Mouse (Mus musculus) retina, adult 2 months (tissue): Measurements from ENCODE around the gene Tbx2.

Source experiments
- DNase-seq: peaks from one replicate; pipeline ENCODE4 v3.0.0-alpha.2; 2012; ENCODE audit warnings: low read depth, low spot score

Gene Tbx2

DNA sequence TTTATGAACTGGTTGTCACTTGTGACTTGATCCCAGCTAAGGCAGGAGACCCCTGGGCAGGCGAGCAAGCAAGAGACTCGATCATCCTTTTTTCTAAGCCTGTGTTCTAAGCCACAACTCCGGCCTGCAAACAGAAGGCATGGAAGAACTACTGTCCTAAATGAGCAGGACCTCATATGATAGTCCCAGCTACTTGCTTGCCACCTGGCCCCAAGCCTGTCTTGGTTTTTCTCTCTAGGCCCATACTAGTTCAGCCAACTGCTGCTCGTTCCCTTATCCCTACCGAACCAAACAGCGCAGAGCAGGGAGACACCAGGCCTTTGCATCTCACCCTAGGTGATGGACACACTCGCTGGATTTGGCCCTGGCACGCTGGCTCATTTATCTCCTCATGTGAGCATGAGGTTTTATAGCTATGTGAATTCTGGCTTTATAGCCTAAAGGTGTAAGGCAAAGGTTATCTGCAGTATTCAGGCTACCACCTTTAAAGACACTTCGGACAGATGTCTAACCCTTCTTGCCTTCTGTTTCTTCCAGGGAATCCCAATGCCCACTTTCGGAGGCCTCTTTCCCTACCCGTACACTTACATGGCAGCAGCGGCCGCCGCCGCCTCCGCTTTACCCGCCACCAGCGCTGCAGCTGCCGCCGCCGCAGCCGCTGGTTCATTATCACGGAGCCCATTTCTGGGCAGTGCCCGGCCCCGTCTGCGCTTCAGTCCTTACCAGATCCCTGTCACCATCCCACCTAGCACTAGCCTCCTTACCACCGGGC, 7.9 kb downstream of the Tbx2 start:
- no peak for DNase-seq

DNA sequence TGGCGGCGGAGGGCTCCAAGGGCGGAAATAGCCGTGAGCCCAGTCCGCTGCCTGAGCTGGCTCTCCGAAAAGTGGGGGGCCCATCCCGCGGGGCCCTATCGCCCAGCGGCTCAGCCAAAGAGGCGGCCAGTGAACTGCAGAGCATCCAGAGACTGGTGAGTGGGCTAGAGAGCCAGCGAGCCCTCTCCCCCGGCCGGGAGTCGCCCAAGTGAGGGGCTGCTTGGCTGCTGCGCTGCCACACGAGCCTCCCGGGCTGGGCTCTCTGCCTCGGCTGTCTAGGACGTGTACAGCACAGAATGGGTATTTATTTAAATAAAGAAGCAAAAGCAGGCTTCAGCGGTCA, 8.4 kb downstream of the Tbx2 start:
- no peak for DNase-seq

DNA sequence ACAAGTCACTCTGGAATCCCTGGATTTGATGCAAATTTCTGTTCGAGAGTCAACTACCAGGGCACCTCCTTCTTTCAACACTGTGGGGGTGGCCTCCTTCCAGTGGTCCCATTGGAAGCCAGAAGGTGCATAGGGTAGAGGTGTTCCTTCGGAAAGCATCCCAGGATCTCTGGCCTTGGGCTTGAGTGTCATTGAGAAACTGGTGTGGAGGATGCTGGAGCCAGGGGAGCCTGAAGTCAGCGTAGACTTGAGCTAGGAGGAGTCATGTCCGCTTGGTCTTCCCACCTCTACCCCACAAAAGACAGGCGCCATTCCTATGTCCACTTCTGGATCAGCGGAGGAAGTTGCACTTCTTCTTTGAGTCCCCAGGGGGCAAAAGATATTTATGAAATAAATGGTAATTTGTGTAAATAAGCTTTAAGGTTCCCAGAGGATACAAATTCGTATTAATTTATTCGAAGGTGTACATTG, 8.9 kb downstream of the Tbx2 start:
- DNase-seq: no peak

DNA sequence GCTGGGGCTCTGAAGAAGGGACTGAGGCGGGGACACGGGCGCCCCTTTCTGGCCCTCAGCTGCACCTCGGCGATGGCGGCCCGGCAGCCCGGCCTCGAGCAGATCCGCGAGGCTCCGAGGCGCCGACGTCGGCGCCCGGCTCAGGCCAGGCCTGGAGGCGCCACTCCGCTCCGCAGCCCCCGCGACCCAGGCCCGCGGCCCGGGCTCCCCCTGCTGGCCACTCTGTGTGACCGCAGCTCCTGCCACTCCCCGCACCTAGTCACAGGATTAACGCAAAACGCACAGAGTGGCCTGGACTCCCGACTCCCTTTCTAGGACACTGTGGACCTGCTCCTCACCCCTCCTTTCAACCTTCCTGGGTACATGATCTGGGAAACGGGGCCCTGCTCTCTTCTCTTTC, 9.6 kb downstream of the Tbx2 start:
- no peak for DNase-seq

DNA sequence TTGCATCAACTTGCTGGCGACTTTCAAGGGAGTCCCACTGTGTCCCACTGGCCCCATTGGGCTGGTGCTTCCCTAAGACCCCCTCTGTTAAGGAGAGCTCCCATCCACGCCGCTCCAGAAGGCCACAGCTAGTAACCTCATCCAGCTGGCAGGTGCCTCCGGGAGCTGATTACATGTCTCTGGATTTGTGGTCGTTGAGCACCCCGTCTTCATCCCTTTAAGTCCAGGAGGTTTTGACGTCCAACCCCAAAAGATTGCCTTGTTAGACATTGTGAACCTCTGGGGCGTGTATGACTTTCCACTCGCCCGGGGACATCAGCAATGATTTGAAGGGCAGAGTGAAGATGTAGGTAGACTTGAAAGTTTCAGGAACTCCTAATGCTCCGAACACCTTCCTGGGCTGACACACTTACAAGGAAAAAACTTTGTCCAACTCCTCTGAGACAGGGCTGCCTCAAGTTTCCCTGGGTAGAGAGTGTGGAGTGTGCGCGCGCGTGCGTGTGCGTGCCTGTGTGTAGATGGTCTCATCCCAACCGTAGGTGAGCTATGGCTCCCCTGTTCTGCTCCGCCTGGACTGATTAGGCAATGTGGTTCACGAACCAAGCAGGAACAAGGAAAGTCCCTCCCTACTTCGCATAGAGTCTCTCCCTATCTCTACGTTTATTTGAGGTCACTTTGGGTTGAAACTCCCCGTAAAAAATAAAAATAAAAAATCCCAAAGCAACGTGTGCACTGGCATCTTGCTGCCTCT, 10.4 kb downstream of the Tbx2 start:
- no peak for DNase-seq

DNA sequence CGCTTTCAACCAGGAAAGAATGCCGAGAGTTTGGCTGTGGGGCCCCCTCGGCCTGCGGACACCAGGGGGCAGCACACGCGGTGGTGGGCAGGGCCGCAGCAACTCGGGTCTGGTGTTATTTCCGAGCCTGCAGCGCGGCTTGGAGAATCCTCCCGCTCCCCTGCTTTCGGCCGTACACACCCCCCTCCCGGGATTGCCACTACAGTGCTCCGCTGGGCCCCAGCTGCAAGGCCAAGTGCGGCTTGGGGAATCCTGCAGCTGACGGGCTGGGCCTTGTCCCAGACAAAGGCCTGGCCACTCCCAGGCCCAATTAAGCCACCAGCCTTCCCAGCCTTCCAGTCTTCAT, 11.0 kb downstream of the Tbx2 start:
- no peak for DNase-seq

DNA sequence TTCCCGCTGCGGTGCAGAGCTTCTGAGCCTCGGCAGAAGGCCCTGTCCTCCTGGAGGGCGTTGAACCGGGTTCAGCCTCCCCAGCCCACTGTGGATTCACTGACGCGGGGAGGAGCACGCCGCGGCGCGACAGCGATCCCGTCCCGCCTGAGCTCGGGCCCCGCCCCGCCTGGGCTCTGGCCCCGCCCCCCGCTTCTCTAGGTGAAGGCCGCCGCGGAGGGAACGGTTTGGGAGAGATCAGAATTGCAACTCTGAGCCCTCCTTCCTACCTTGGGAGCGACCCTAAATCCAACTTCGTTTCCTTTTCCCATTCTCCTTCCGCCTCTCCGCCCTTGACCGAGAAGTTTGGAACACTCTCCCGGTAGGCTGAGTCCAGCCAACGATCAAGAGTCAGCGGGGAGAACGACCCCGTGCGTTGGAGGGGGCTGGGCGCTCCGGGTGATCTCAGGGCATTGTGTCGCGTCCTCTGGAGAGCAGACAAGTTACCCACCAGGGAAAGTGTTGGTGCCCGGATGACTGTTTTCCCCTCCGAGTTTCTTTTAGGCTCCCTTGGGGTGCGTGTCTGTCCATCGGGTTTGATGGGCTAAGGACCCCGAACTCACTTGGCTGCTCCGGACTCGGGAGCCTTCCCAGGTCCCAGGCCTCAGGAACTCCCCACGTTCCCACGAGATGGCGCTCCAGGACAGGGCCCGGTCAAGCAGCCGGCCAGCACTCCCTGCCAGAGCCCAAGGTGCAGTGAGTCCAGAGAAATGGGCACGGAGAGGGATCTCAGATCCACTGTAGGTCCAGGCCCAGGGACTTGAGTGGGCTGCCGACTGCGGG, 12.0 kb downstream of the Tbx2 start:
- DNase-seq: no peak

DNA sequence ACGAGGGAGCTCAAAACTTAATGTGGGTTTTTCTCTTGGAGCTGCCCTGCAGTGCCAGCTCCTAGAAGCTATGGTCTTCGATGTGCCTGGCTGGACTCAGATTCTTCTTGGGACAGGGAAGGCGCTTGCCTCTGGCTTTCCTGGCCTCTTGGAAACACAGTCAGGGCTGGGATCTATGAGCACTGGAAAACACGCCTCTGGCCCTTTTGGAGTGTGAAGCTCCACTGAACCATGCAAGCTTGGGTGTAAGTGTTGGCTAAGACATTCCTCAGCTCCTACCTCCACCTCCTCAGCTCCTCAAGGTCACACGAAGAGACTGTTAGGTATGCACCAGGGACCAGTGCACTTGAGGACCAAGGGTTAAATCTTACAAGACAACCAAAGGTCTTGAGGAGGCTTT, 12.6 kb downstream of the Tbx2 start:
- no peak for DNase-seq

DNA sequence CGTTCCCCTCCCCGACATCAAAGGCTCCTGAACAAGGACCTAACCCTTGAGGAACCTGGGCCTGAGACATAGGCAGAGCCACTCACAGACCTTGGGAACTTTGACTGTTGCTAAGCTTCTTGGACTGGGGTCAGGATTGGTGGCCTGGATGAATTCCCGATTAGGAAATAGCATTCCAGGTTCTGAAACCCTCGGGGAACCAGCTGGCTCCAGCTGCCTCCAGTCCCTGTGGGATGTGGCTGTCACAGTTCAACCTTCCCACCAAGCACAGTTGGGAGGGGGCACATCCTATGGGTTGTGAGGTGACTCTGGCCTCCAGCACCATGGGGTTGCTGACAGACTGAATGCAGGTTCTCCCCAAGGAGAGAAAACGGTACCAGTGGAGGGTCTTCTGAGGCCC, 13.6 kb downstream of the Tbx2 start:
- DNase-seq: no peak

DNA sequence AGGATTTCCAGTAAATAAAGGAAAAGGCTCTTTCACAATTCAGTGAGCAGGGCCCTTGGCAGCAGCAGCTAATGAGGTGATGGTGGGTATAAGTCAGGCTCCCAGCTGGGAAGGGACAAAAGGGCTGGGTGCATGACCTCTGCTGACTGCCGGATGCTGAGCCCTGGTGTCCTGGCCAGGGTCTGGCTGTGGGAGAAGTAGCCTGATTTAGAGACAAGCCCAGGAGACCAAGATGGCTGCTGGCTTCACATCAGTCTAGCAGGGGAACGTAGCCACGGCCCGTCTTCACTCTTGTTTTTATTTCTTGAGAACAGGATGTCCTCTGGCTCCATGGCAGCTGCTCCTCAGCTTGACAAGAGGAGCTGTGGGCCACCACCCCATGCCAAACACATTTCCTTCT, 14.2 kb downstream of the Tbx2 start:
- no peak for DNase-seq

DNA sequence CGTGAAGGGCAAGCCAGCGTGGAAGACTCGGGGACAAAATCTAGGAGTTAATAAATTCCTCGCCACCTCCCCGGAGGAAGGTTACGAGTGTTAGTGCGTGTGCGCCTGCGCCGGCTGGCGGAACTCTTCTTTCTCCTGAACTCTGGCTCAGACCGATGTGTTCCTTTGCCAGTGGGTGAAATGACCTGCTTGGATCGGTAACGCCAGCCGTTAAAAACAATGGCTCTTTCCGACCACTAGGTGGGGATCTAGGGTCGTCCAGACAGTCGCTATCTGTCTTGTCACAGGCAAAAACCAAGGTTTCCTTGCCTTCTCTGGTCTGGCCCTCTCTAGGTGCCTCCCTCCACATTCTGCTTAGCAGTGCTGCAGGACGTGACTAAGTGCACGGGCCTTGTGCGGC, 16.7 kb downstream of the Tbx2 start:
- peak; percentile 62 for DNase-seq

DNA sequence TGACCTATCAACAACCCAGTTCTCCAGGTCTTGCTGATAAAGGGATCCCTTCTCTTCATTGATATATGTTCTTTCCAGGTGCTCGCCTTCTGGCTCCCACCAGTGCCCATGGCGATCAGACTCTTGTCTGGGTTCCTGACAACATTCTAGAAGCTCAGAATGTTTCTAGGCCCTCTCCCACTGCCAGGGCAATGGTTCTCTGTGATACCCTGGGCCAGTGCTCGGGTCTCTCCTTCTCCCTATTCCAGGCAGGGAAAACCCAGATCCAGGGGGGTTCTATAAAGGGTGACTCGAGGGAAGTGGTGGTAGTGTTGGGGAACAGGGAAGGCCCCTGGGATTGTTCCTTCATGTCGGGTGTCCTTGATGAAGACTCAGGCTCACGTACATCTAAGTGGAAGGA, 17.9 kb downstream of the Tbx2 start, which contains the start of gene Gm11444:
Gene Gm11444, minus strand, starts transcription at position 101 of the 400 bp plus-strand sequence.
- DNase-seq: no peak

DNA sequence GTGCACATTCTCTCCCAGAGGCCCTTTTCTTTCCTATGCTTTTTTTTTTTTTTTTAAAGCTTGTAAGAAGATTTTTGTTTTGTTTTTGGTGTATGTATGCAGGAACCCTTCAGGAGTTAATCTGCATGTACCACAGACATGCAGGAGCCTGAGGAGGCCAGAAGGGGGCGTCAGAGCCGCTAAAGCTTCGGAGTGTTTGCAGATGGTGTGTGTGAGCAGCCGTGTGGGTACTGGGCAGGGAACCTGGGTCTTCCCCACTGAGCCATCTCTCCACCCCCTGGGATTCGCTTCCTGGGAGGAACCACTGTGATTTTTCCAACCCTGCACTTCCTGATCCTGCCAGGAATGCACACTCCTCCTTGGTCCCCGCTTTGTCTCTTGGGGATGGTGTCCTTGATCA, 18.4 kb downstream of the Tbx2 start:
- no peak for DNase-seq

DNA sequence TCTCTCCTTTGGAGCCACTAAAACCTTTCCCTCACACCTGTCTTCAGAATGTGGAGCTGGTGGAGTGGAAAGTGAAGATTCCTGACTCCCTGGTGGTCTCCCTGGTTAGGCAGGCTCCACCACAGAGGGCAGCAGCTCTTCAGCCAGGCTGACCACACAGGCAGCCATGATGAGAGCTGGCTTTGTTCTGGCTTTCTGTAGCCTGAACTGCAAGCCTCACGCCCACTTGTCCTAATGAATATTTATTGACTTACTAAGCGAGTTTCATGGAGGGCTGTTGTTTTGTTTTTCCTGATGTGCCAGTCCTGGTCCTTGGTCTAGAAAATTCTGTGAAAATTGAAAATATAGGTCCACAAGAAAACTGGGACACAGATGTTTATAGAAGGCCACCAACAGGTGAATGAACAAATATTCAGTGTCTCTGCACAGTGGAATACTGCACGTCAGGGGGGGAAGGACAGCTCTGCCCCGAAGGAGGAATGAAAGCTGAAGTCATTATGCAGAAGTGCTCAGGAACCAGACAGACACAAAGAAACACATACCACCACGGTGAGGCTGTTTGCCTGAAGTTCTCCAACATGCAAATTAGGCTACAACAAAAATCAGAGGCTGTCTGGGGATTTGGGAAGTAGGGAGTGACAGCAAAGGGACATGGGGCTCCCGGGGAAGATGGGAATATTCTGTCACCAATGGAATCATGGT, 25.8 kb downstream of the Tbx2 start:
- no peak for DNase-seq

DNA sequence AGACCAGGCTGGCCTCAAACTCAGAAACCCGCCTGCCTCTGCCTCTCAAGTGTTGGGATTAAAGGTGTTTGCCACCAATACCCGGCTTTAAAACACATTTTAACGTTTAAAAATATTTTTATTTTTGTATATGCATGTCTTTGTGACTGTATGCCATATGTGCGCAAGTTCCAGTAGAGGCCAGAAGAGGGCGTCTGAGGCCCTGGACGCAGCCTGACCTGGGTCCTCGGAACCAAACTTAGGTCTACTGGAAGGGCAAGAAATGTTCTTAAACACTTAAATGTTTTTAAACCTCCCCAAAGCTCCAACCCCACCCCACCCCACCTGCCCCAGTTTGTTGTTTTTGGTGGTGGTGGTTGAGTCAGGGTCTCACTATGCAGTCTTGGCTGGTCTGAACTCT, 32.0 kb downstream of the Tbx2 start:
- DNase-seq: no peak

DNA sequence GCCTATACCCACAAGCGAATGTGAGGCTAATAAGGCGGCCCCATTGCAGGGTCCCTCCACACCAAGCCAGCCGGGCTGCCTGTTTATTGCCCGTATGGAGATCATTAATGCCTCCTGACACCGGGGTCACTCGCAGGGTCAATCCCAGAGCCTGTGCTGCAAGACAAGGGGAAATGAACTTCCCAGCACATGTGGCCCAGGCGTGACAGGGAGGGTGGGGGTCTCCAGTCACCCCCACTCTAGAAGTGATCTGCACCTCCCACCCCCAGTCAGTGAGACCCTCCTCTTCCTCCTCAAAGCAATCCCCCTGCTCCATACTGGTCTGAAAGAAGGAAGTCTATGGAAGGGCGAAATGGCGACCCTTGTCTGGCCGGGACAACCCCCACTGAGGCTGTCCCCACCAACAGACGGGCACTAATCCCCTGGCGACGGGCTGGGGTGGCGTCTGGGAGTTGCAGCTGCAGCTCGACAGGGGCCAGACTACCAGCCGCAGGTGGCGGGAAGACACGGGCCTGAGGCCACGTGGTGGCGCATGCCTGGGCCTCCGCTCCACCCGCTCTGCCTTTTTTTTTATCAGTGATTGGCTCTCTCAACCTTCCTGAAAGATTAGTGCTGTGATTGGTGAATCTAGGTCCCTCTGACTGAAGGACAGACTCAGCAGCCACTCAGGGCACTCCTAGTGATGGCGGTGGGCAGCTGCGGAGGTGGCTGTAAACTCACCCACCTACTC, 43.9 kb downstream of the Tbx2 start:
- peak; percentile 18 for DNase-seq

DNA sequence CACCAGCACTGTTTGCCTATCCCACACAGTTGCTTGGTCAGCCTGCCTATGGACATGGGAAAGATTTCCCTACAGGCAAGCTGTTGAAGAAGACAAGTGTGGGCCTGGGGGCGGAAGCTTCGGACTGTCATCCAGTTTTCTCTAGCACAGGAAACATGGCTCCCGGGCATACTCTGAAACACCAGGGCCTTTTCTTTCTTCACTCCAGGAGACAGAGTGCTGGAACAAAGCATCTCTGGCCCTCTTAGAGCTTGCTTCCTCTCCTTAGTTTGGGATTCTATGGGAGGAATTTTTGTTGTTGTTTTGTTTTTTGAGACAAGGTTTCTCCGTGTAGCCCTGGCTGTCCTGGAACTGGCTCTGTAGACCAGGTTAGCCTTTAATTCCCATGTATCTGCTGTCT, 52.1 kb downstream of the Tbx2 start:
- no peak for DNase-seq

DNA sequence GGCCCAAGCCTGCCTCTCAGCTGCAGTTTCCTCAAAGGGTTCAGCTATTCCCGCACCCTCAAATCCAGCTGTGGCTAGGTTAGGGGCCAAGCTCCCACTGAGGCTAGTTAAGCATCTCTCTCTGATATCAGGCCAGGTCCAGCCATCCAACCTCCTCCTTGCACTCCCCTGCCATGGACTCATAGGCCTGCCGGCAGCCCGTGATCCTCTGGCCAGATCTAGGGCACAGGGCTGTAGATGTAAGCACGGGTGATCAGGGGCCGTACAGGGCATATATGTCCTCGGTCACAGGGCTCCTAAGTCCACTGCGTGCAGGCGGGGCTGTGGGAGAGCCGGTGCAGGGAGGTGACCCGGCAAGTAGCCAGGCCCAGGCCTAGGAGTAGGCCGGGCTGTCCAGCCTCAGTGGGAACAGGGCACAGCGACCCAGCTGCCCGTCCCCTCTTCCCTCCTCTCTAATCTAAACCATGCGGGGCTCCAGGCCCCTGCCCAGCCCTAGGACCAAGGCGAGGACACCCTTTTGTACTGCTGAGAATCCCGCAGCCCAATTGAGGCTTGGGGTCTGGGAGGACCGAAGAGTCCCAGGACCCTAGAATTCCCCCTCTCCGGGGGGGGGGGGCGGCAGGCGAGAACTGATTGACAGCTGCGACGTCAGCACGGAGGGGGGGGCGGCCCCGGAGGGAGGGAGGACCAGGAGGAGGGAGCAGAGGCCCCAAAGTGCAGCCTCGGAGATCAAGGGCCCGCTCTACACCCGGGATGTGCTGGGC, 53.5 kb downstream of the Tbx2 start, which contains the start of gene Tbx4:
Gene Tbx4, plus strand, starts transcription at position 758 of the 764 bp plus-strand sequence.
- DNase-seq: no peak

DNA sequence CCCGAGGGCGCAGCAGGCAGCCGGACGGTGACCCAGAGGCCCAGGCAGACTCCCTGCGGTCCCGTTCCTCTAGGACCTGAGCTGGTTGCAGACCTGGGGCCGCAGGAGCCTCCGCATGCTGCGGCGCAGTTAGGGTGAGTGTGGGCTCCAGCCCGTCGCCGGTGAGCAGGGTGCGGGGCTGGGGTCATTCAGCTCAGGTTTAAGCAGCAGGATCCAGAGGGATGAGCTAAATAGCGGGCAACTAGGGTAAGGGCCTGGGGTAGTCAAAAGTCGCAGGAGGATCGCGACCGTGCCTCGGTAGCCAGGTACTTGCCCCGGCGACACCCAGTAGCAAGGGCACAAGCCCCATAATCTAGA, 54.1 kb downstream of the Tbx2 start:
- no peak for DNase-seq

DNA sequence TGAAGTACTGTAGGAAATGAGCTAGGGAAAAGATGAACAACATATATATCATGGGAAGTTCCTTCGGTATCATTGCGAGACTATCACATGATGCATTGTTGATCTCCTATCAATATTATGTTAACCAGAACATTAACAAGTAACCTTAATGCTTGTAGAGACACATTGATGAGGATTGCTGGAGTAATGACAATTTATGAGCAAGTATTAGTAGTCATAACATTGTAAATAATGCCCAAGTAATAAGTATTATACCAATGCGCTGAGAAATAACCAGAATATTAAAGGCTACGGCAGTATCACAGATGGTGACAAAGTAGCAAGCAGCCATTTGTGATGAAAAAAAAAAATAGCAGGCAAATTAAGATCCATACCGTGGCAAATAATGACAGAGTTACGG, 54.9 kb downstream of the Tbx2 start:
- no peak for DNase-seq
